Mouse (Mus musculus): Measurements from ENCODE around the gene Frmpd2.

The Frmpd2 gene

DNA sequence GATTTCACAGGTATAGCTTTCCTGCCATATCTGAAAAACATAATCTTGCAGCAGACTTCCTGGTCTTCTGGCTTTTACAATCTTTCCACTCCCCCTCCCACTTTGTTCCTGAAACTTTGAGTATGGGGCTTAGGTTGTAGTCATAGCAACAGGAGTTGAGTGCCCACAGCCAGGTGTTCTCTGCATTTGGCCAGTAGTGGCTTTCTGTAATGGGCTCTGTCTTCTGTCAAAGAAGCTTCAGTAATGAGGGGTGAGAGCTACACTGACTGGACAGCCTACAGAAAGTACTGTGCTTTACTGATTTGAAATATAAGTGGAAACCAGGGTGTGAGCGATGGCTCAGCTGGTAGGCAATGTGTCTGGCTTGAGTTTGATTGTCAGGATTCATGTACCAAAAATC lies 37.2 kb downstream of the Frmpd2 start:
- no peak for DNase-seq (ENCODE audit: low spot score)

GRCm38 (mm10) chr14:33513877-33514276 lies 42.4 kb downstream of the Frmpd2 start:
- DNase-seq (ENCODE audit: low spot score), result no peak

GRCm38 (mm10) chr14:33514756-33515285 lies 43.3 kb downstream of the Frmpd2 start:
- no peak for DNase-seq (ENCODE audit: low spot score)

DNA sequence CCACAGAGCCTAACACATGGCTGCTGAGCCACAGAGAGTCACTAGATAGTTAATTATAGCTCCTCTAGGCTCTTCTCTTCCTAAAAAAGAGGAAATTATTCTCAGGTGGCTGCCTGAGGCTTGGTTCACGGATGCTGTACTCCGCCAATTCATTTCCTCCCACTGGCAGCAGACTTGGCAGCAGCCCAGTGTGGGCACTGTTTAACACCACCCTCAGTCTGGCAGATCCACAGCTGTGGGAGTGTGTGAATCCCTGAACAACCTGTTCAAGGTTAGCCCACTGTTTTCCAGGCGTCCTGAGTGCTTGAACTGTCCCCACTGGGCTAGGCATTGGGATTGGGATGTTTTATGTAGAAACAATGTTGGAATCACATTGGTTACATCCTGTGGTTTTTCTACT lies 50.0 kb downstream of the Frmpd2 start:
- DNase-seq (ENCODE audit: low spot score), result no peak

- no peak for DNase-seq (ENCODE audit: low spot score)
These were observed 53.9 kb downstream of the Frmpd2 start for GRCm38 (mm10) chr14:33525272-33525983.

DNA sequence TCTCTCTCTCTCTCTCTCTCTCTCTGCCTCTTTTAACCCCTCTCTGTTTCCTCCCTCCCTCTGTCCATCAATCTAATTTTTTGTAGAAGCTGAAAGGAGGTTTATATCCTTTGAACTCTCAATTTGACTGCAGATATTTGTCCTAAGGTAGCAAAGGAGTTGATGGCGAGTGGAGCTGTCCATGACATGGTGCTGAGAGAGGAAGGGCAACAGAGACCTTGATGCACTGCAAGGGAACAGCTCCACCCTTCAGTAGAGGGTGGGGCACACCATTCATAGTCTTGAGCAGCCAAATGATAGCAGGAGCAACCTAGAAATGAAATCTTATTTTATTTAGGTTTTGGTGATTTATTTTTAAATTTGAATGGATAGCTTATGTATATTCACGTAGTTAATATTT lies 55.1 kb downstream of the Frmpd2 start:
- peak; percentile 52 for DNase-seq (ENCODE audit: low spot score)

GRCm38 (mm10) chr14:33527938-33528337 lies 56.4 kb downstream of the Frmpd2 start:
- no peak for DNase-seq (ENCODE audit: low spot score)

GRCm38 (mm10) chr14:33531331-33531912 lies 59.9 kb downstream of the Frmpd2 start:
- no peak for DNase-seq (ENCODE audit: low spot score)

GRCm38 (mm10) chr14:33532792-33533191 lies 61.3 kb downstream of the Frmpd2 start:
- DNase-seq (ENCODE audit: low spot score), result no peak

DNA sequence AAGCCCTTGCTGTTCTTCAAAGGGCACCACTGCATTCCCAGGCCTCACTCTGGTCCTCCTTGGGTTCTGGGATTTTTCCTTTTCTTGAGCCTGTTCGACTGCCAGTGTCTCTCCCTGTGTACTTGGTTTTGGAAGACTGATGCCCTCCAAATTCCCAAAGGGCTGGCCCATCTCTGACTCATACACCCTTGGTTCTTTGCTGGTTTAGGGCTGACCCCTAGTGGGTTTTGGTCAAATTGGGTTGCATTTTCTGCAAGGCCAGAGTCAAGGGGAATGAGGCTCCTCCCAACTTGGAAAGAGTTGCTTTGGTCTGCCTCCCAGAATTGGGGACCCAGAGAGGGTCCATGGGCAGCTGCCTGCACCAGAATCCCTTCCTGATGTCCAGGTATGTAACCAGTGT lies 62.0 kb downstream of the Frmpd2 start:
- DNase-seq (ENCODE audit: low spot score), result no peak

GRCm38 (mm10) chr14:33535317-33535716 lies 63.8 kb downstream of the Frmpd2 start:
- no peak for DNase-seq (ENCODE audit: low spot score)

- DNase-seq (ENCODE audit: low spot score), result no peak
These were observed 68.2 kb downstream of the Frmpd2 start for GRCm38 (mm10) chr14:33539559-33540167.

DNA sequence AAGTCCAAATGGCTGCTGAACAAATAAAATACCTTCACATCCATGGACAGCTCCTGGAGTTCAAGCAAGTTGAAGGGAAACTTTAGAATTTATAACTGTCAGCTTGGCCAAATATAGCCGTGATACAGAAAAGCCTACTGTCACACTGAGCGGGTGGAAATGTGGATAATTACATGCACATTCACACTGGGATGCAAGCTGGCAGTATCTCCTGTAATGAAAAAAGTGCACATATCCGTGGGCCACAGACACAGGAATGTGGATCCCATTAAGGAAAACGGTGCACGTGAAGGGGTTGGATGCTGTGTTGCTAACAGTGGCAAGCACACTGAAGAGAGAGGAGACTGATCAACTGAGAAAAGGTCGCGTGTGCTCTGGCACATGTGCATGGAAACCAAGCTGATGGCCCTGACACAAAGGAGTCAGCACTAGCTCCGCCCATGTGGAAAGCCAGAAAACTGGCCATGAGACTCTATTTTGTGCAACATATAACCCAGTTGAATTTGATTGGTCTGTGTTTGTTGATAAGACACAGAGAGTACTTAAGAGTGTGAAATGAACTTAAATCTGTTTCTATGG lies 74.2 kb downstream of the Frmpd2 start:
- DNase-seq (ENCODE audit: low spot score), result no peak

GRCm38 (mm10) chr14:33548650-33549049 lies 77.2 kb downstream of the Frmpd2 start:
- no peak for DNase-seq (ENCODE audit: low spot score)

GRCm38 (mm10) chr14:33549856-33550255 lies 78.4 kb downstream of the Frmpd2 start:
- no peak for DNase-seq (ENCODE audit: low spot score)

DNA sequence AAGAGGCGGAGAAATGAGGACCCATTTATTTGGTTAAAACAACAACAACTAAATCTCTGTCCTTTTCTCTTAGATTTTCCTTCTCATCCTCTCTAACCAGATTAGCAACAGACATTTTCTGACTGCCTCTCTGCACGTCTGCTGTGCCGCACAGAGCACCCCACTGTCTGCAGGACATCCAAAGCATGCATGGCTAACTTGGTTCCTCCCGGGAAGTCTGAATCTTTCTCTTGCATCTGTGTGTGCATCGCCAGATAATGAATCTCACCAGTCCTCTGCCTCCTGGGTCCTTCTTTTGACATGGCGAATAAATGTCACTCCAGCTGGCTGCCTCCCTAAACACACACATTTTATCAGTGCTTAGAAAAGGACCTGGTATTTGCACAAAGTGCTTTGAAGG lies 99.2 kb downstream of the Frmpd2 start:
- DNase-seq (ENCODE audit: low spot score), result peak; percentile 7

GRCm38 (mm10) chr14:33573643-33574042 lies 102.1 kb downstream of the Frmpd2 start:
- DNase-seq (ENCODE audit: low spot score), result no peak

GRCm38 (mm10) chr14:33579771-33580484 lies 108.4 kb downstream of the Frmpd2 start:
- no peak for DNase-seq (ENCODE audit: low spot score)

DNA sequence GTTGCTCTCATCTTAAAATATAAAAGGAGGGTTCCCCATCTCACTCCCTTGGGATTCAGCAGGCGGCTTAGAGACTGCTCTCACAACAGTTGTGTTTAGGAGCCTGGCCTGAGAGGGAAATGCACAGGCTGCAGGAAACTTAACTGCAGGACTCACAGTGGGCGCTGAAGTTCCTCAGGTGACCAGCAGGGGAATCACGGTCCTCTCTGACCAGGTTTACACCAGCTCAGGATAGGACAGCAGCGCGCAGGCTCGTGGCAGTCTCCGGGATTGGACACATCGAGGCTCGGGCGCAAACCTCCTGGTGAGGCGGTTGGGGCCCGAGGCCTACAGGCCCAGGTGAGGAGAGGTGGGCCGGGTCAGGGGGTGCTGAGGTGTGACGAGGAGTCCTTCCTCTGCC lies 117.5 kb downstream of the Frmpd2 start, which contains the start of gene Ptpn20:
TSS of gene Ptpn20 (plus strand) at position 257 of the 400 bp plus-strand sequence.
- DNase-seq (ENCODE audit: low spot score), result peak; percentile 27

DNA sequence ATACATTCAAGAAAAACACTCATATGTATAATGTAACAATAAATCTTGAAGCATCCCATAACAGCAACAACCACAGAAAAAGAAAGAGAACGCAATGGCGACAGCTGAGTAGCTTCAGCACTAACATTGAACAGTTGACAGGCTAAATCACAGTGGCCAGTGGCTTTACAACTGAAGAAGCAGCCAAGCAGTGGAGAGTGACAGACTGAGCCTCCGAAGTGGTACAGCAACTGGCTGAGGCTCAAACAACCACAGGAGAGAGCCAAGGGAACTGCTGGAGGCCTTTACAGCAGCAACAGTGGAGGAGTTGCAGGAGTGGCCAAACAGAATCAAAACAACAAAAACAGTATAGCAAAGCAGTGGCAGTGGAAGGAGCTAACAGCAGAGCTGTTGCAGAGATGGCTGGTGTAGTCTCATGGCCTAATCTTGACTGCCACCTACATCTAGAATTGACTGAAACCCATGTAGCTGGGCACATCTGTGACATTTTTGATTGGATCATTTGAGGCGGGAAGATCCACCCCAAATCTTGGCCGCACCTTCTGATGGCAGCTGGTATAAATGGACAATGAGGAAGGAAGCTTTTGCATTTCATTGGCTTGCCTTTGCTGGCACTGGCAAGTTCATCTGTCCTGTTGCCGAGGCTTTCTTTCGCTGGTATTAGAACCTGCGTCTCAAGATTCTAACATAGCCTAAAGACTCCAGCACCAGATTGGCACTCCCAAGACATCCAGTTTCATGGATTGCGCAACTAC lies 127.1 kb downstream of the Frmpd2 start:
- no peak for DNase-seq (ENCODE audit: low spot score)

DNA sequence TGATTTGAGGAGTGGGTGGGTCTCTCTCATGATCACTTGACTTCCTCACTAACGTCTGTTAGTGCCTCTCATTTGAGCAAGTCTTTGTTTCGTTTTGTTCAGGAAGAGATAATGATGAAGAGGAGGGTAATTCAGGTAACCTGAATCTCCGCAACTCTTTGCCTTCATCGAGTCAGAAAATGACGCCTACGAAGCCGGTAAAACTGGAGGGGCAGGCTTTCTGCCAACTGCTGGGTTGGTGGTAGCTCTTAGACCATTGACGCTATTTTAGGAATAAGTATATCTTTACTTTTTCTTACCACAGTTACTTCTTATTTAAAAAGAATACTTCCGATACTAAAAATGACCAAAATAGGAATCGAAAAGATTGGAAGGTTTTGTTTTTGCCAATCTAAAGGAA lies 135.9 kb downstream of the Frmpd2 start:
- DNase-seq (ENCODE audit: low spot score), result no peak

Measured in embryo, embryonic 10 days (tissue).